Mouse (Mus musculus) spleen, adult 2 months (tissue): Measurements from ENCODE around the gene Lbr. TPM values are rescaled to one million over a fixed set of nuclear protein-coding genes. Genes with fewer than 3 reads are reported as not detected.

Source experiments
- DNase-seq, 2 experiments: peaks; one replicate each; pipeline versions ENCODE4 v3.0.0 to v3.0.0-alpha.2; 2012 to 2021; ENCODE audit warnings: low spot score in 2 of 2, low read depth in 1 of 2
- H3K27ac ChIP-seq: fragments of 200-500 bp; 2 replicates; pipeline ENCODE4 v1.5.1; 2012; ENCODE audit warnings: low read length, inconsistent platforms; ENCODE audit not compliant: insufficient read depth
- H3K27me3 ChIP-seq: fragments of 200-500 bp; 2 replicates; pipeline ENCODE4 v1.6.1; 2012; ENCODE audit warnings: mild to moderate bottlenecking, moderate library complexity, low read length, inconsistent platforms; ENCODE audit not compliant: control insufficient read depth, insufficient read depth
- H3K36me3 ChIP-seq: fragments of 200-500 bp; 2 replicates; pipeline ENCODE4 v1.6.1; 2012; ENCODE audit warnings: mild to moderate bottlenecking, low read length, inconsistent platforms; ENCODE audit not compliant: control insufficient read depth, insufficient read depth
- H3K4me1 ChIP-seq: fragments of 200-500 bp; 2 replicates; pipeline ENCODE4 v1.6.1; 2011; ENCODE audit warnings: inconsistent platforms; ENCODE audit not compliant: control insufficient read depth, insufficient read depth, insufficient read length
- H3K4me3 ChIP-seq: fragments of 200-500 bp; 2 replicates; pipeline ENCODE4 v1.5.1; 2011; ENCODE audit warnings: mild to moderate bottlenecking, inconsistent platforms; ENCODE audit not compliant: insufficient read depth, insufficient read length; ENCODE audit errors: extremely low read depth
- CTCF ChIP-seq: fragments of 200-500 bp; IDR thresholded peaks from 2 replicates; pipeline ENCODE4 v1.5.1; 2011; ENCODE audit warnings: mild to moderate bottlenecking, inconsistent platforms; ENCODE audit not compliant: insufficient read depth, insufficient read length, insufficient replicate concordance; ENCODE audit errors: extremely low read depth
- POLR2A ChIP-seq: fragments of 200-500 bp; IDR thresholded peaks from 2 replicates; pipeline ENCODE4 v1.6.1; 2011; ENCODE audit warnings: low read depth, low read length, inconsistent platforms
- WGBS: fragments of 180-500 bp; shearing (Covaris S2); methylation state at CpG from one replicate; pipeline ENCODE4 v1.1.7; 2018; 5-methylcytosine and 5-hydroxymethylcytosine counted together
- polyA plus RNA-seq: library from polyadenylated mRNA; depleted of rRNA; stranded (reverse); fragments of >200 nt; gene quantifications from 2 replicates; pipeline ENCODE4 v1.2.3, GENCODE M21; 2012

The Lbr gene
- polyA plus RNA-seq, 1 experiment, result 50.5 TPM

DNA sequence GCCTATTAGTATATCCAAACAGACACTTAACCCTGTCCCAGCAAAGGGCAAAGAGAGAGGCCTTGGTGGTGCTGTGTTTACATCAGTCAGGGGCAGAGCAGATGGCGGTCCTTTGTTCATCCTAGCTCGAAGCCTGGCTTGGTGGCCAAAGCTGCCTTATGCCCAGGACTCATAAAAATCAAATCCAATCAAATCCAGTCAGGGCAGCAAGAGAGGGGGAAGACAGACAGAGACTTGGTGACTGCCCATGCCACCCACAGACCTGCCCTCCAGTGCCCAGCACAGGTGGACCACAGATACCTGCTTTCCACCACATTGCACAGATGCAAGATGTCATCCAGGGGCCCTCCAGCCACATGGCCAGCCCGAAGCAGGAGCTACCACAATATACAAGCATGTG, 33.8 kb upstream of the Lbr start:
- peaks cover 11% of the 10 kb centered on the region; the same call in 1 of the 2 replicates for H3K4me1 ChIP-seq
- 73% methylated on average over 3 of the region's 3 CpGs for WGBS
- no peak overlapping the region for H3K27ac ChIP-seq
- no peaks in the 10 kb centered on the region for H3K36me3 ChIP-seq
- TF ChIP-seq CTCF (no peak), POLR2A (no peak)
- no peak overlapping the region for H3K4me3 ChIP-seq
- DNase-seq, result no peak
- H3K27me3 ChIP-seq, result no peaks in the 10 kb centered on the region

DNA sequence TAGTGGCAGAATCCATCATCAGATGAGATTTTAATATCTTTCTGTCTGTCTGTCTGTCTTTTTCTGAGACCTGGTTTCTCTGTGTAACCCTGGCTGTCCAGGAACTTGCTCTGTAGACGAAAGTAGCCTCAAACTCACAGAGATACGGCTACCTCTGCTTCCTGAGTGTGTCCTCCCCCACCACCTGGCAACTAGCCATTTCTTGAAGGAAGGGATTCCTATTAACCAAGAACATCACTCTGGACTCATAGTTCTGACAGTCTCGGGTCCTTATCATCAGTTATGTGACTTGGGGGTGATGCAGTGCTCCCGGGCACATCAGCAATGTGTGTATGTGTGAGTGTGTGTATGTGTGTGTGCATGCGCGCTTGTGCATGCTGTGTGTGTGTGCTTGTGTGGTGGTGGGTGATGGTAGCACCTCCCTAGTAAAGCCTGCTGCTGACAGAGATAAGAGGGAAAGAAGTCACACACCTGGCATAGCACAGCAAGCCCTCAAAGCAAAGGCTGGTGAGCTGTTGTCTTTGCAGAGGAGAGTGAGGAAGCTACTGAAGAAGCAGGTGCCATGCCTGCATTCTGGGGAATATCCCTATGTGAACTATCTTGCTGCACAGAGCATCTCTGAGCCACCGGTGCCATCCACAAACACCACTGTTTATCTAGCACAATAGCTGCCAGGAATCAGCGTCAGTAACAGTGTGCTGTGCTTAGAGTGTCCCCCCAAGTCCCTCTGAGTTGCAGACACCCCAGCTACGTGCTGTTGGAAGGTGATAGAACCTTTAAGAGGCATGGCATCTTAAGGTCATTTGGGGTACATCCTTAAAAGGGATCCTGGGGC, 30.5 kb upstream of the Lbr start:
- TF ChIP-seq CTCF (no peak), POLR2A (no peak)
- Histone ChIP-seq H3K36me3 (no peaks in the 10 kb centered on the region), H3K27me3 (no peaks in the 10 kb centered on the region), H3K4me3 (no peak overlapping the region), H3K27ac (no peak overlapping the region), H3K4me1 (peaks cover 7% of the 10 kb centered on the region; the same call in 1 of the 2 replicates)
- WGBS, result 58% methylated on average over 9 of the region's 9 CpGs
- DNase-seq, result no peak

DNA sequence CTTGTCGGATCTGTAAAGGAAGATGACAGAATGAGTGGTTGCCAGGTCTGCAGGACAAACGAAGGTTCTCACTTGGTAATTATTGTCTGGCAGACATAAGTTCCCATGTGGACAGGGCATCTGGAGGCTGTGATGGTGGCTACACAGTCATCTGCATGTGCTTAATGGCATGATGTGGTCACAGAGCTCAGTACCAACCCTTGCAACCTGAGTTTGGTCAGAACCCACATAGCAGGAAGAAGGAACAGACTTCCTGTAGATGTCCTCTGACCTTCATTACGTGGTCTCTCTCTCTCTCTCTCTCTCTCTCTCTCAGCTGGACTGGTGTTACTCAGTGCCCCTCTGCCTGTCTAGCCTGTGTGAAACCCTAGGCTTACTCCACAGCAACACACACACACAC, 29.8 kb upstream of the Lbr start:
- TF ChIP-seq CTCF (no peak), POLR2A (no peak)
- H3K4me1 ChIP-seq, result peaks cover 7% of the 10 kb centered on the region; the same call in 1 of the 2 replicates
- 60% methylated on average over 3 of the region's 3 CpGs for WGBS
- no peak for DNase-seq
- no peaks in the 10 kb centered on the region for H3K36me3 ChIP-seq
- H3K27ac ChIP-seq, result no peak overlapping the region
- H3K27me3 ChIP-seq, result no peaks in the 10 kb centered on the region
- H3K4me3 ChIP-seq, result no peak overlapping the region

DNA sequence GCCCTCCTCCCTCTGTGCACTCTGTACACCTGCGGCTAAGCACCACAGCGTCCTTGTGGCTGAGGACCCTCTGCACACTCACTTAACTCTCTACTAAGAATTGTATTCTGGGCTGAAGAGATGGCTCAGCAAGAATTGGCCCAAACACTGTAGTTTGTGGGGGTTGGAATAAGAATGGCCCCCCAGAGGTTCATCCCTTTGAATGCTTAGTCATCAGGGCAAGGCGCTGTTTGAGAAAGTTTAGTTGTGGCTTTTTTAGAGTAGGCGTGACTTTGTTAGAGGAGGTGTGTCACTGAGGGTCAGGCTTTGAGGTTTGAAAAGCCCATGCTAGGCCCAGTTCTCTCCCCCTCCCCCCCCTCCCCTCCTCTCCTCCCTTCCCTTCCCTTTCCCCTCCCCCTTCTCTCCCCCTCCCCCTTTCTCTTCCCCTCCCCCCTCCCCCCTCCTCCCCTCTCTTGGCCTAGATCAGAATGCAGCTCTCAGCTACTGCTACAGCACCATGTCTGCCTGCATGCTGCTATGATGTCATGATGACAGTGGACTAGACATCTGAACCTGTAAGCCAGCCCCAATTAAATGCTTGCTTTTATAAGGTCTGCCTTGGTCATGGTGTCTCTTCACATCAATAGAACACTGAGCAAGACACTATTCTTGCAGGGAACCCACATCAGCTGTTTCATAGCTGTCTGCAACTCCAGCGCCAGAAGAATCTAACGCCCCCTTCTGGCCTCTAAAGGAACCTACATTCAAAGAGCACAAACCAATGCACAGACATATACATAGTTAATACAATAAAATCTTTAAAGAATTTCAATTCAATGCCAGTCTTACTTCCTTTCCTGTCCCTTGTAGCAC, 23.8 kb upstream of the Lbr start:
- H3K4me1 ChIP-seq, result peaks cover 13% of the 10 kb centered on the region; the same call in 1 of the 2 replicates
- no peaks in the 10 kb centered on the region for H3K27me3 ChIP-seq
- no peak overlapping the region for H3K4me3 ChIP-seq
- TF ChIP-seq POLR2A (no peak), CTCF (no peak)
- 62% methylated on average over 6 of the region's 6 CpGs for WGBS
- no peak for DNase-seq
- no peaks in the 10 kb centered on the region for H3K36me3 ChIP-seq
- no peak overlapping the region for H3K27ac ChIP-seq

DNA sequence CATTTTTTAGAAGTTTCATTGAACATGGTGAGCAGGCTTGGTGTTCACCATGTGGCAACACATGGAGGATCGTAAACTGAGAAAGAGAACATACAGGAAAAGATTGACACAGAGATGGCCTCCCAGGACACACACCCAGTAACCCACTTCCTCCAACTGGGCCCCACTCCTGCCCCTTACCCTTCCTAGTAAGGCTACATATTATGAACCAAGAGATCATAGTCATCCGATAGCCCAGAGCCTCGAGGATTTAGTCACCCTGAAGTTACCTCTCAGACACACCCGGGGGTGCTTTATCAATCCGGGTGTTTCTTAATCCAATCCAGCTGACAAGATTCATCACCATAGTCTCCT, 23.0 kb upstream of the Lbr start:
- no peak for DNase-seq
- Histone ChIP-seq H3K4me1 (peaks cover 19% of the 10 kb centered on the region; the same call in 1 of the 2 replicates), H3K27ac (no peak overlapping the region), H3K27me3 (no peaks in the 10 kb centered on the region), H3K4me3 (no peak overlapping the region), H3K36me3 (no peaks in the 10 kb centered on the region)
- TF ChIP-seq POLR2A (no peak), CTCF (no peak)
- WGBS, result 51% methylated on average over 5 of the region's 5 CpGs

DNA sequence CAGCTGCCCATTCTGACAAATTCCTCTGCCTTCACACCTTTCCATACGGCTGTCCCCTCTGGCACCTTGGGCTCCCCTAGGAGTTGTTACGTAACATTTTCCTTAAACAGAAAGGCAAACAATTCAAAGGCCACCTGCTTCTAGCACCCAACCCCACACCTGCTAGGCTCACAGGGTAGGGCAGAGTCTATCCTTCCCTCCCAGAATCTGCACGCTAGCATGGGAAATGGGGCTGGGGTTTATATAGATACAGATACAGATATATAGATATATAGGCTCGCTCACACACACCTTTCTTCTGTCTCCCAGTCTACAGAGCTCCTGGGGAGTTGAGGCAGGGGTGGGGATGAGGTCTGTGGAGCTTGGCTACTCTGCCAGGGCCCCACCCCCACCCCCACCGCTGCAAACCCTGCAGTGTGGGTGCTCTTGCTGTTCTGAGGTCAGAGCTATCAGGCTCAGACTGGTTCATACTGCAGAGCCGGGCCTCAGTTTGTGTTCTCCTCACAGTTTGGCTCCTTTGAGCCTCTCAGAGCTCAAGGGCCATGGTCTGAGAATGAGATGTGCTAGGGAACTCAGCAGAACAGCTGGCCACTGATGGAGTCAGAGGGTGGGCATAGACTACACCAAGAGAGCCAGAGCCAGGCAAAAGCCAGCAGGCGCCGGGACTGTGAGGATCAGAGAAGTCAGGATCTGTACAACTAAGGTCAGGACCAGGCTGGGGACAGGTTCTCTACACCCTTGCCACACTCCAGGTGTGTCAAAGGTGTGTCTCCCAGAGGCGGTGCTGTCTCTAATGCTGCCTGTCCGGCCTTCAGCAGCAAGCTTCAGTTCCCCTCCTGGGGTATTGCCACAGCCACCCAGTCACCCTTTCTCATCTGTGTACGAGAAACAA, 22.4 kb upstream of the Lbr start:
- TF ChIP-seq POLR2A (no peak), CTCF (no peak)
- H3K4me1 ChIP-seq, result peaks cover 22% of the 10 kb centered on the region; the same call in 1 of the 2 replicates
- 72% methylated on average over 11 of the region's 11 CpGs for WGBS
- no peaks in the 10 kb centered on the region for H3K27me3 ChIP-seq
- no peak for DNase-seq
- H3K4me3 ChIP-seq, result no peak overlapping the region
- no peak overlapping the region for H3K27ac ChIP-seq
- H3K36me3 ChIP-seq, result no peaks in the 10 kb centered on the region
